Mouse (Mus musculus) embryonic facial prominence, embryonic 10.5 days (tissue): ENCODE measurements at regions not wholly inside any gene's neighbourhood (a gene's known extent, or its start where the extent isn't known, plus 50 kb on each side); places are given as distances from the start of the nearest gene placed in this dataset.

ENCODE experiments used
- DNase-seq: peaks from one replicate; pipeline ENCODE4 v3.0.0-alpha.2; 2017; ENCODE audit warnings: low spot score
- H3K27ac ChIP-seq: fragments of 300-500 bp; sonication (generic); replicated peaks from 2 replicates; pipeline ENCODE4 v1.5.1; 2016; ENCODE audit warnings: mild to moderate bottlenecking
- H3K27me3 ChIP-seq: fragments of 300-500 bp; sonication (generic); replicated peaks from 2 replicates; pipeline ENCODE4 v1.6.1; 2016; ENCODE audit warnings: low read depth, mild to moderate bottlenecking; ENCODE audit not compliant: poor library complexity, severe bottlenecking
- H3K36me3 ChIP-seq: fragments of 300-500 bp; sonication (generic); replicated peaks from 2 replicates; pipeline ENCODE4 v1.6.1; 2016; ENCODE audit warnings: mild to moderate bottlenecking, moderate library complexity
- H3K4me1 ChIP-seq: fragments of 300-500 bp; sonication (generic); 2 replicates; pipeline ENCODE4 v1.6.1; 2016
- H3K4me3 ChIP-seq: fragments of 300-500 bp; sonication (generic); 2 replicates; pipeline ENCODE4 v1.5.1; 2016; ENCODE audit warnings: mild to moderate bottlenecking, moderate library complexity
- H3K9me3 ChIP-seq: fragments of 300-500 bp; sonication (generic); 2 replicates; pipeline ENCODE4 v1.6.1; 2016; ENCODE audit warnings: mild to moderate bottlenecking
- WGBS: fragments of 180-500 bp; shearing (Covaris S2); methylation state at CpG from one replicate; pipeline ENCODE4 v1.1.7; 2016; 5-methylcytosine and 5-hydroxymethylcytosine counted together

GRCm38 (mm10) chr9:46863934-46864333 lies 134.6 kb upstream of the Gm4791 start:
- WGBS = 36% methylated on average over 4 of the region's 4 CpGs
- no peak overlapping the region for H3K27ac ChIP-seq
- no peak overlapping the region for H3K4me3 ChIP-seq
- H3K36me3 ChIP-seq = no peaks in the 10 kb centered on the region
- no peaks in the 10 kb centered on the region for H3K27me3 ChIP-seq
- peak; percentile 14 for DNase-seq
- H3K9me3 ChIP-seq = peaks cover 4% of the 10 kb centered on the region; the same call in 1 of the 2 replicates
- H3K4me1 ChIP-seq = peaks cover 10% of the 10 kb centered on the region

- WGBS = 95% methylated on average over 13 of the region's 13 CpGs
- DNase-seq = no peak
- no peaks in the 10 kb centered on the region for H3K36me3 ChIP-seq
- no peaks in the 10 kb centered on the region for H3K27me3 ChIP-seq
- H3K9me3 ChIP-seq = no peaks in the 10 kb centered on the region
- H3K4me1 ChIP-seq = 0 out of 2 replicates have a peak, but pooled peaks cover 4% of the 10 kb centered on the region
- H3K27ac ChIP-seq = no peak overlapping the region
- no peak overlapping the region for H3K4me3 ChIP-seq
Observed at GRCm38 (mm10) chr9:46851753-46852152, 146.8 kb upstream of the Gm4791 start.

GRCm38 (mm10) chr9:46851336-46851735 lies 147.2 kb upstream of the Gm4791 start:
- Histone ChIP-seq H3K4me1 (0 out of 2 replicates have a peak, but pooled peaks cover 4% of the 10 kb centered on the region), H3K9me3 (no peaks in the 10 kb centered on the region), H3K27ac (no peak overlapping the region), H3K4me3 (no peak overlapping the region), H3K27me3 (no peaks in the 10 kb centered on the region), H3K36me3 (no peaks in the 10 kb centered on the region)
- DNase-seq = no peak
- 70% methylated on average over 10 of the region's 10 CpGs for WGBS

- Histone ChIP-seq H3K4me1 (0 out of 2 replicates have a peak, but pooled peaks cover 4% of the 10 kb centered on the region), H3K27me3 (0 out of 2 replicates have a peak, but pooled peaks cover 3% of the 10 kb centered on the region), H3K27ac (no peak overlapping the region), H3K9me3 (no peaks in the 10 kb centered on the region), H3K4me3 (no peak overlapping the region), H3K36me3 (no peaks in the 10 kb centered on the region)
- DNase-seq = no peak
- 82% methylated on average over 3 of the region's 3 CpGs for WGBS
Observed at GRCm38 (mm10) chr9:46845276-46845675, 153.3 kb upstream of the Gm4791 start.

GRCm38 (mm10) chr9:46843781-46844180 lies 154.8 kb upstream of the Gm4791 start:
- DNase-seq = no peak
- Histone ChIP-seq H3K4me3 (no peak overlapping the region), H3K9me3 (no peaks in the 10 kb centered on the region), H3K27me3 (0 out of 2 replicates have a peak, but pooled peaks cover 3% of the 10 kb centered on the region), H3K27ac (no peak overlapping the region), H3K36me3 (no peaks in the 10 kb centered on the region), H3K4me1 (no peaks in the 10 kb centered on the region)
- 92% methylated on average over 7 of the region's 7 CpGs for WGBS

- DNase-seq = no peak
- no peaks in the 10 kb centered on the region for H3K36me3 ChIP-seq
- H3K27me3 ChIP-seq = 0 out of 2 replicates have a peak, but pooled peaks cover 3% of the 10 kb centered on the region
- 90% methylated on average over 6 of the region's 6 CpGs for whole genome bisulfite sequencing
- H3K27ac ChIP-seq = no peak overlapping the region
- no peaks in the 10 kb centered on the region for H3K9me3 ChIP-seq
- no peaks in the 10 kb centered on the region for H3K4me1 ChIP-seq
- no peak overlapping the region for H3K4me3 ChIP-seq
Observed at GRCm38 (mm10) chr9:46841571-46841970, 157.0 kb upstream of the Gm4791 start.

- WGBS = 32% methylated on average over 7 of the region's 7 CpGs
- H3K27me3 ChIP-seq = peaks cover 10% of the 10 kb centered on the region; the same call in 1 of the 2 replicates
- peak overlapping the region; percentile 24; the same call in 1 of the 2 replicates for H3K27ac ChIP-seq
- no peaks in the 10 kb centered on the region for H3K9me3 ChIP-seq
- no peak for DNase-seq
- no peak overlapping the region for H3K4me3 ChIP-seq
- H3K36me3 ChIP-seq = no peaks in the 10 kb centered on the region
- peaks cover 19% of the 10 kb centered on the region for H3K4me1 ChIP-seq
Observed at GRCm38 (mm10) chr9:46835261-46835660, 163.3 kb upstream of the Gm4791 start.

- peak; percentile 52 for DNase-seq
- peak overlapping the region; percentile 82 for H3K27ac ChIP-seq
- no peaks in the 10 kb centered on the region for H3K36me3 ChIP-seq
- peaks cover 14% of the 10 kb centered on the region; the same call in 1 of the 2 replicates for H3K27me3 ChIP-seq
- no peaks in the 10 kb centered on the region for H3K9me3 ChIP-seq
- peaks cover 30% of the 10 kb centered on the region for H3K4me1 ChIP-seq
- peak overlapping the region; percentile 24; the same call in 1 of the 2 replicates for H3K4me3 ChIP-seq
- WGBS = 46% methylated on average over 15 of the region's 15 CpGs
Observed at GRCm38 (mm10) chr9:46830746-46831560, 167.6 kb upstream of the Gm4791 start.

GRCm38 (mm10) chr9:46830316-46830715 lies 168.2 kb upstream of the Gm4791 start:
- no peaks in the 10 kb centered on the region for H3K36me3 ChIP-seq
- peak; percentile 16 for DNase-seq
- peaks cover 27% of the 10 kb centered on the region for H3K4me1 ChIP-seq
- H3K27ac ChIP-seq = peak overlapping the region; percentile 25; the same call in 1 of the 2 replicates
- H3K27me3 ChIP-seq = peaks cover 13% of the 10 kb centered on the region; the same call in 1 of the 2 replicates
- H3K9me3 ChIP-seq = no peaks in the 10 kb centered on the region
- WGBS = 8% methylated on average over 1 of the region's 1 CpGs
- no peak overlapping the region for H3K4me3 ChIP-seq

- Histone ChIP-seq H3K4me3 (no peak overlapping the region), H3K36me3 (no peaks in the 10 kb centered on the region), H3K27me3 (0 out of 2 replicates have a peak, but pooled peaks cover 8% of the 10 kb centered on the region), H3K9me3 (no peaks in the 10 kb centered on the region), H3K27ac (no peak overlapping the region), H3K4me1 (peaks cover 12% of the 10 kb centered on the region)
- no peak for DNase-seq
- 81% methylated on average over 4 of the region's 4 CpGs for WGBS
Observed at GRCm38 (mm10) chr9:46824703-46825102, 173.8 kb upstream of the Gm4791 start.

- 63% methylated on average over 7 of the region's 7 CpGs for WGBS
- Histone ChIP-seq H3K9me3 (no peaks in the 10 kb centered on the region), H3K4me1 (peaks cover 13% of the 10 kb centered on the region), H3K36me3 (no peaks in the 10 kb centered on the region), H3K27me3 (peaks cover 6% of the 10 kb centered on the region), H3K27ac (no peak overlapping the region; the same call in 1 of the 2 replicates), H3K4me3 (no peak overlapping the region)
- DNase-seq = no peak
Observed at GRCm38 (mm10) chr9:46819808-46820207, 178.7 kb upstream of the Gm4791 start.

- DNase-seq = no peak
- peaks cover 10% of the 10 kb centered on the region for H3K27me3 ChIP-seq
- no peak overlapping the region for H3K4me3 ChIP-seq
- WGBS = 43% methylated on average over 6 of the region's 6 CpGs
- peaks cover 18% of the 10 kb centered on the region for H3K4me1 ChIP-seq
- H3K27ac ChIP-seq = no peak overlapping the region; the same call in 1 of the 2 replicates
- H3K9me3 ChIP-seq = no peaks in the 10 kb centered on the region
- H3K36me3 ChIP-seq = no peaks in the 10 kb centered on the region
Observed at GRCm38 (mm10) chr9:46819376-46819775, 179.2 kb upstream of the Gm4791 start.

- WGBS = 90% methylated on average over 5 of the region's 5 CpGs
- no peaks in the 10 kb centered on the region for H3K36me3 ChIP-seq
- H3K9me3 ChIP-seq = no peaks in the 10 kb centered on the region
- peaks cover 20% of the 10 kb centered on the region for H3K4me1 ChIP-seq
- no peak for DNase-seq
- no peak overlapping the region for H3K4me3 ChIP-seq
- peaks cover 29% of the 10 kb centered on the region for H3K27me3 ChIP-seq
- H3K27ac ChIP-seq = no peak overlapping the region
Observed at GRCm38 (mm10) chr9:46816126-46816525, 182.4 kb upstream of the Gm4791 start.
